Mouse (Mus musculus): Measurements from ENCODE around the gene Olfr1446.

Olfr1446 gene

GRCm38 (mm10) chr19:12893424-12893823 lies at the start of gene Olfr1446:
Olfr1446 (minus strand) TSS chr19:12893524.
- no peak for DNase-seq (ENCODE audit: low read depth, low spot score)

- DNase-seq (ENCODE audit: low read depth, low spot score), result no peak
Observed at GRCm38 (mm10) chr19:12930540-12930939, 37.2 kb upstream of the Olfr1446 start, which contains the start of gene Olfr1449. Olfr1449 (plus strand) TSS chr19:12930840.

- no peak for DNase-seq (ENCODE audit: low read depth, low spot score)
Observed at GRCm38 (mm10) chr19:12924319-12924718, 31.0 kb upstream of the Olfr1446 start, which contains the start of gene Olfr1448. Olfr1448 (minus strand) TSS chr19:12924419.

GRCm38 (mm10) chr19:12903643-12904042 lies 10.3 kb upstream of the Olfr1446 start, which contains the start of gene Olfr1447:
Olfr1447 (minus strand) TSS chr19:12903743.
- no peak for DNase-seq (ENCODE audit: low read depth, low spot score)

GRCm38 (mm10) chr19:12883555-12883954 lies 9.8 kb downstream of the Olfr1446 start, which contains the start of gene Olfr1445:
Olfr1445 (plus strand) TSS chr19:12883855.
- DNase-seq (ENCODE audit: low read depth, low spot score), result no peak

- no peak for DNase-seq (ENCODE audit: low read depth, low spot score)
Observed at GRCm38 (mm10) chr19:12856983-12857382, 36.3 kb downstream of the Olfr1446 start, which contains the start of gene Olfr1444. Olfr1444 (plus strand) TSS chr19:12857283.

- no peak for DNase-seq (ENCODE audit: low read depth, low spot score)
Observed at GRCm38 (mm10) chr19:12846382-12846781, 46.9 kb downstream of the Olfr1446 start, which contains the start of gene Gm5244. Gm5244 (plus strand) TSS chr19:12846682.

GRCm38 (mm10) chr19:12838507-12838906 lies 54.8 kb downstream of the Olfr1446 start:
- no peak for DNase-seq (ENCODE audit: low read depth, low spot score)
